Mouse (Mus musculus): Measurements from ENCODE around the gene Zbtb8os. TPM values are rescaled to one million over a fixed set of nuclear protein-coding genes. Genes with fewer than 3 reads are reported as not detected.

The Zbtb8os gene
- 84.4 TPM for polyA plus RNA-seq (2017; shearing (Covaris generic))

DNA sequence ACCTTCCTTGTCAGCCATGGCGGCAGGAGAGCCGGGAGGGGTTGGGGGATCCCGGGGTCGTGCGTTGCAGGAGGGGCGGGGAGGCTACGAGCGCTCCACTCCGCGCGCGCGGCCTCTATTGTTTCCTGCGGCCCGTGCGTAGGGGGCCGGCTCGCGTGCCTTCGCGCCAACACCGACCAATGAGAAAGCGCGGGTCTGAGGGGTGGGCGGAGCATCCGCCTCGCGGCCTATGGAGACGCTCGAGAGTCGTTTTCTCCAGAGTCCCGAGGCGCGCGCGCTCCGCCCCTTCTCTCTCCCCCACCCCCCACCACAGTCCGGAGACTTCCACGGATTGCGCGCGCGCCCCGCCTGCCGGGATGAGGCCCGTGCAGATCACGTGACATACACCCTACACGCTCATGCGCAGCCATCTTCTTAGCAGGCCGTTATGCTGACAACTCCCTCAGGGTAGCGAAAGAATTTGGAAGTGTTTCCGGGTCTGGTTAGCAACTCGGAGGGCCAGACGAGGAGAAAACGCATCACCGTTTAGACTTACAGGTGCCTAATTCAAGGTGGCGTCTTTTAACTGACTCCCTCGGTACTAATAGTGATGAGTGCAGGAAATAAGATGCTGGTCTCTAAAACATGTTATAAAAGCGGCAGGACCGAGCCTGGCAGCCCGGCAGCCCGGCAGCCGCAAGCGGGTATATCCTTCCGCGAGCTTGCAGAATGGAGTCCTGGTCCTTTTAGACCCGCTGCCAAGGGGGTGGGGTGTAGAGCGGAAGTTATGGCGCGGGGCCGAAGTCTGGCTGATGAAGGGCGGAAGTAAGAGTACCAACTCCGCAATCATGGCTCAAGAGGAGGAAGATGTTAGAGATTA lies at the start of gene Zbtb8os, which contains the start of gene Rbbp4:
Gene Zbtb8os, plus strand, starts transcription at position 480 of the 859 bp plus-strand sequence.
Gene Rbbp4, minus strand, starts transcription at position 155 of the 859 bp plus-strand sequence.

DNA sequence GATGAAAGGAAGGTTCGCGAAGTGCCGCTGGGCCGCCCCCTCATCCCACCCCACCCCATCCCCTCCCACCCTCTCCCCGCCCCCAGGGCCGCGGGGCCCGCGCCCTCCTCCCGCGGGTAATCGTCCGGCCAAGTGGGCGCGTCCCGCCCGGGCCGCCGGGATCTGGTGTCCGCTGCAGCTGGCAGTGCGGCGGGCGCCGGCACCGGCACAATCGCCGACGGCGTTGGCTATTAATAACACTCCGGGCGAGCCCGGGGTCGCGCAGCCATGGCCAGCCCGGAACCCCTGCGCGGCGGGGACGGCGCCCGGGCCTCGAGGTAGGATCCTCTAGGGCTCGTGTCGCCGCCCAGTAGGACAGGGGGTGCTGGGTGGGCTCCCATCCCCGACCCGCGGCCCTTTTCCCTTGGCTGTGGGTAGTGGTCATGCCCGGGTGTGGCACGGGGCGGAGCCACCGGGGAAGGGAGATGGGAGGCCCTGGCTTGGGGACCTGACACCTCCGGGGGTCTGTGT lies 48.0 kb upstream of the Zbtb8os start, which contains the start of gene Sync:
Gene Sync, plus strand, starts transcription at position 146 of the 510 bp plus-strand sequence.

DNA sequence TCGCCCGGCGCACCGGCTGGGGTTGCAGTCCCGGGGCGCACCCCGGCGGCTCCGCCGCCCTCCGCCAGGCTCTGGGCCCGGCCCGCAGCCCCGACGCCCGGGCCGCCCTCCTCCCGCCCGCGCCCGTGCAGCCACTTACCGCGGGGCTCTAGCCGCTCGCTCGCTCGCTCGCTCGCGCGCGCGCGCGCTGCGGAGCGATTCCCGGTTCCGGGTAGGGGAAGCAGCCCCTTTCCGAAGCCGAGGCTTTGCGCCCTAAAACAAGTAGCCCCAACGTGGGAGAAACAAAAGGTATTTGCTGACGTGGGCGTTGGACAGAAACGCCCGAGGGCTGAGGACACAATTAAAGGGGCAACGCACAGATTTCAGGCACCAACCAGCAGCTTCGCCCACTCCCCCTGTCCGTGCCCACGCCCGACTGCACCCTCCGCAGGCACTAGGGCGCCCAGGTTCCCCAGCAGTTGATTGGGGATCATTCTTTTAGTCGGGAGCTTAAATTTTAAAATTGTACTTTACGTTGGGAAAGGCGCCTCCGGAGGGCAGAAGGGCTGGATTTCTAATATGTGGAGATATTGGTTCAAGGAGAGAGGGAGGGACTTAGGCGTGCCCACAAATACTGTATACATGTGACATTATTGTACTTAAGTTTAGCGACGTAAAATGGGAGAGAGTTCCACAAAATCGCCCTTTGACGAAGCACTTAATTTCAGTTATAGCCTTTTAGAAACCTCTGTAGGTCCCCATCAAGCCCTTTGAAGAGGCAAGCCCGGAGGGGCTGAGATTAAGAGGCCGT lies 42.3 kb downstream of the Zbtb8os start, which contains the start of gene Zbtb8a:
Gene Zbtb8a, minus strand, starts transcription at position 516 of the 790 bp plus-strand sequence.

Other genes starting within 250 kb of the Zbtb8os start
- not detected for gene Tmem54, start 230.1 kb upstream of the Zbtb8os start, polyA plus RNA-seq (2017; shearing (Covaris generic))
- gene Hpca, start 213.7 kb upstream of the Zbtb8os start, polyA plus RNA-seq (2017; shearing (Covaris generic)), result not detected
- gene Fndc5, start 198.7 kb upstream of the Zbtb8os start, polyA plus RNA-seq (2017; shearing (Covaris generic)), result not detected
- 18.2 TPM for gene S100pbp, start 146.0 kb upstream of the Zbtb8os start, polyA plus RNA-seq (2017; shearing (Covaris generic))
- 46.0 TPM for gene Yars, start 145.9 kb upstream of the Zbtb8os start, polyA plus RNA-seq (2017; shearing (Covaris generic))
- 0.21 TPM for gene C77080, start 74.3 kb upstream of the Zbtb8os start, polyA plus RNA-seq (2017; shearing (Covaris generic))
- 0.20 TPM for gene Sync, start 48.1 kb upstream of the Zbtb8os start, polyA plus RNA-seq (2017; shearing (Covaris generic))
- gene Rbbp4, start 325 bp upstream of the Zbtb8os start, polyA plus RNA-seq (2017; shearing (Covaris generic)), result 389 TPM
- 8.7 TPM for gene Zbtb8a, start 42.4 kb downstream of the Zbtb8os start, polyA plus RNA-seq (2017; shearing (Covaris generic))
- 0.09 TPM for gene Zbtb8b, start 105.2 kb downstream of the Zbtb8os start, polyA plus RNA-seq (2017; shearing (Covaris generic))
- gene Bsdc1, start 125.9 kb downstream of the Zbtb8os start, polyA plus RNA-seq (2017; shearing (Covaris generic)), result 41.7 TPM
- not detected for gene Tssk3, start 155.3 kb downstream of the Zbtb8os start, polyA plus RNA-seq (2017; shearing (Covaris generic))
- gene Fam229a, start 155.5 kb downstream of the Zbtb8os start, polyA plus RNA-seq (2017; shearing (Covaris generic)), result not detected
- gene Marcksl1, start 177.9 kb downstream of the Zbtb8os start, polyA plus RNA-seq (2017; shearing (Covaris generic)), result 11.7 TPM
- 359 TPM for gene Hdac1, start 207.0 kb downstream of the Zbtb8os start, polyA plus RNA-seq (2017; shearing (Covaris generic))
- 1,657 TPM for gene Lck, start 237.9 kb downstream of the Zbtb8os start, polyA plus RNA-seq (2017; shearing (Covaris generic))
- not detected for gene Fam167b, start 242.9 kb downstream of the Zbtb8os start, polyA plus RNA-seq (2017; shearing (Covaris generic))